Mouse (Mus musculus): ENCODE results near the gene Rinl. TPM values are rescaled to one million over a fixed set of nuclear protein-coding genes. Genes with fewer than 3 reads are reported as not detected.

Rinl gene
- polyA plus RNA-seq, 1 experiment = 1.1 TPM

- no peak overlapping the region for H3K4me3 ChIP-seq (ENCODE audit: control insufficient read depth, low read depth, low read length)
- H3K27ac ChIP-seq (ENCODE audit: control insufficient read depth, insufficient read depth, low read depth, low read length) = peak overlapping the region; percentile 14; the same call in 1 of the 2 replicates
- no peaks in the 10 kb centered on the region for H3K27me3 ChIP-seq (ENCODE audit: control insufficient read depth, insufficient read depth, low read length)
- TF ChIP-seq POLR2A (IDR thresholded peaks at IDR 0.05; ENCODE audit: control insufficient read depth, low read depth, low read length) (no peak), CTCF (IDR thresholded peaks at IDR 0.05; ENCODE audit: control insufficient read depth, insufficient read depth, insufficient replicate concordance, low read depth, low read length) (no peak)
- peaks cover 9% of the 10 kb centered on the region for H3K4me1 ChIP-seq (ENCODE audit: control insufficient read depth, insufficient read depth, low read length)
- H3K36me3 ChIP-seq (ENCODE audit: control insufficient read depth, insufficient read depth, low read length) = peaks cover 4% of the 10 kb centered on the region
These were observed 34.5 kb downstream of the Rinl start for GRCm38 (mm10) chr7:28822993-28823903.

DNA sequence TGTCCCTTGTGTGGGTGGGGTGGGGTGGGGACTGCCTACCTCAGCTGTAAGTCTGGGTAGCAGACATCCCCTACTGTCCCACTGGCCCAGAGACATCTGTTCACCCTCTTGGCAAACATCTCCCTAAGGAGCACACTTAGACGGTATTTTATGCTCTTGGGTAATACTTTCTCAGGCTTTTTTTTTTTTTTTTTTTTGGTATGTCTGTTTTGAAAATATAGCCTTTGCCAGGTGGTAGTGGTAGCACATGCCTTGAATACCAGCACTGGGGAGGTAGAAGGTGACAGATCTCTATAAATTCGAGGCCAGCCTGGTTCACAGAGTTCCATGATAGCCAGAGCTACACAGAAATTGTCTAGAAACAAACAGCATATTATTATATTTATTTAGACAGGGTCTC lies 35.2 kb downstream of the Rinl start:
- no peaks in the 10 kb centered on the region for H3K27me3 ChIP-seq (ENCODE audit: control insufficient read depth, insufficient read depth, low read length)
- H3K27ac ChIP-seq (ENCODE audit: control insufficient read depth, insufficient read depth, low read depth, low read length) = no peak overlapping the region; the same call in 1 of the 2 replicates
- TF ChIP-seq CTCF (IDR thresholded peaks at IDR 0.05; ENCODE audit: control insufficient read depth, insufficient read depth, insufficient replicate concordance, low read depth, low read length) = no peak
- no peak for TF ChIP-seq POLR2A (IDR thresholded peaks at IDR 0.05; ENCODE audit: control insufficient read depth, low read depth, low read length)
- no peak overlapping the region for H3K4me3 ChIP-seq (ENCODE audit: control insufficient read depth, low read depth, low read length)
- peaks cover 2% of the 10 kb centered on the region; the same call in 1 of the 2 replicates for H3K36me3 ChIP-seq (ENCODE audit: control insufficient read depth, insufficient read depth, low read length)
- H3K4me1 ChIP-seq (ENCODE audit: control insufficient read depth, insufficient read depth, low read length) = peaks cover 9% of the 10 kb centered on the region

GRCm38 (mm10) chr7:28824941-28825685 lies 36.3 kb downstream of the Rinl start, which contains the start of gene Ech1:
Gene Ech1 (plus strand): TSS chr7:28825217.
- H3K27me3 ChIP-seq (ENCODE audit: control insufficient read depth, insufficient read depth, low read length) = no peaks in the 10 kb centered on the region
- no peak for TF ChIP-seq CTCF (IDR thresholded peaks at IDR 0.05; ENCODE audit: control insufficient read depth, insufficient read depth, insufficient replicate concordance, low read depth, low read length)
- peak; percentile 70 for TF ChIP-seq POLR2A (IDR thresholded peaks at IDR 0.05; ENCODE audit: control insufficient read depth, low read depth, low read length)

GRCm38 (mm10) chr7:28825686-28826401 lies 37.1 kb downstream of the Rinl start:
- H3K27ac ChIP-seq (ENCODE audit: control insufficient read depth, insufficient read depth, low read depth, low read length) = peak overlapping the region; percentile 93
- no peak for TF ChIP-seq POLR2A (IDR thresholded peaks at IDR 0.05; ENCODE audit: control insufficient read depth, low read depth, low read length)
- no peak for TF ChIP-seq CTCF (IDR thresholded peaks at IDR 0.05; ENCODE audit: control insufficient read depth, insufficient read depth, insufficient replicate concordance, low read depth, low read length)
- H3K4me1 ChIP-seq (ENCODE audit: control insufficient read depth, insufficient read depth, low read length) = peaks cover 10% of the 10 kb centered on the region
- peak overlapping the region; percentile 91 for H3K4me3 ChIP-seq (ENCODE audit: control insufficient read depth, low read depth, low read length)
- H3K27me3 ChIP-seq (ENCODE audit: control insufficient read depth, insufficient read depth, low read length) = no peaks in the 10 kb centered on the region
- no peaks in the 10 kb centered on the region; the same call in none of the 2 replicates for H3K36me3 ChIP-seq (ENCODE audit: control insufficient read depth, insufficient read depth, low read length)

More at GRCm38 (mm10) chr7:28824941-28825685, 36.3 kb downstream of the Rinl start, which contains the start of gene Ech1:
- peak within 1 kb of the TSS; percentile 93 for H3K27ac ChIP-seq (ENCODE audit: control insufficient read depth, insufficient read depth, low read depth, low read length)
- peaks cover 9% of the 10 kb centered on the region for H3K4me1 ChIP-seq (ENCODE audit: control insufficient read depth, insufficient read depth, low read length)
- no peaks in the 10 kb centered on the region; the same call in none of the 2 replicates for H3K36me3 ChIP-seq (ENCODE audit: control insufficient read depth, insufficient read depth, low read length)
- peak within 1 kb of the TSS; percentile 91 for H3K4me3 ChIP-seq (ENCODE audit: control insufficient read depth, low read depth, low read length)

- Histone ChIP-seq H3K4me1 (ENCODE audit: control insufficient read depth, insufficient read depth, low read length) (peaks cover 14% of the 10 kb centered on the region), H3K27ac (ENCODE audit: control insufficient read depth, insufficient read depth, low read depth, low read length) (peak overlapping the region; percentile 58), H3K36me3 (ENCODE audit: control insufficient read depth, insufficient read depth, low read length) (no peaks in the 10 kb centered on the region; the same call in none of the 2 replicates), H3K4me3 (ENCODE audit: control insufficient read depth, low read depth, low read length) (no peak overlapping the region), H3K27me3 (ENCODE audit: control insufficient read depth, insufficient read depth, low read length) (no peaks in the 10 kb centered on the region)
- TF ChIP-seq POLR2A (IDR thresholded peaks at IDR 0.05; ENCODE audit: control insufficient read depth, low read depth, low read length) (no peak), CTCF (IDR thresholded peaks at IDR 0.05; ENCODE audit: control insufficient read depth, insufficient read depth, insufficient replicate concordance, low read depth, low read length) (no peak)
These were observed 37.6 kb downstream of the Rinl start for GRCm38 (mm10) chr7:28826402-28826772.

GRCm38 (mm10) chr7:28827338-28827737 lies 38.6 kb downstream of the Rinl start:
- no peak for TF ChIP-seq POLR2A (IDR thresholded peaks at IDR 0.05; ENCODE audit: control insufficient read depth, low read depth, low read length)
- no peak for TF ChIP-seq CTCF (IDR thresholded peaks at IDR 0.05; ENCODE audit: control insufficient read depth, insufficient read depth, insufficient replicate concordance, low read depth, low read length)
- H3K4me1 ChIP-seq (ENCODE audit: control insufficient read depth, insufficient read depth, low read length) = peaks cover 18% of the 10 kb centered on the region
- H3K27ac ChIP-seq (ENCODE audit: control insufficient read depth, insufficient read depth, low read depth, low read length) = no peak overlapping the region
- H3K36me3 ChIP-seq (ENCODE audit: control insufficient read depth, insufficient read depth, low read length) = no peaks in the 10 kb centered on the region; the same call in 1 of the 2 replicates
- no peak overlapping the region for H3K4me3 ChIP-seq (ENCODE audit: control insufficient read depth, low read depth, low read length)
- H3K27me3 ChIP-seq (ENCODE audit: control insufficient read depth, insufficient read depth, low read length) = no peaks in the 10 kb centered on the region

Measured in testis, adult 2 months (tissue).